Mouse (Mus musculus) midbrain, postnatal 0 days (tissue): ENCODE results near the gene Olfr19. TPM values are rescaled to one million over a fixed set of nuclear protein-coding genes. Genes with fewer than 3 reads are reported as not detected.
"Not testable (repeated sequence)": the region's sequence is repeated elsewhere in the genome, so short reads cannot be mapped to it uniquely, and the experiment has no call there.

ENCODE experiments used
- ATAC-seq: fragments of 200-750 bp; cut with Nextera tagmentation; 2 replicates; pipeline ENCODE4 v1.8.0; 2017; ENCODE audit warnings: moderate number of reproducible peaks, mild to moderate bottlenecking, moderate TSS enrichment, moderate library complexity; ENCODE audit not compliant: low FRiP score
- DNase-seq: peaks from one replicate; pipeline ENCODE4 v3.0.0-alpha.2; 2015; ENCODE audit warnings: low spot score
- H3K27ac ChIP-seq: fragments of 300-500 bp; sonication (generic); 2 replicates; pipeline ENCODE4 v1.5.1; 2014; ENCODE audit warnings: low read depth, mild to moderate bottlenecking, low read length, mixed read lengths
- H3K27me3 ChIP-seq: fragments of 300-500 bp; sonication (generic); 2 replicates; pipeline ENCODE4 v1.6.1; 2014; ENCODE audit warnings: low read length, control low read depth, mixed read lengths; ENCODE audit not compliant: insufficient read depth
- H3K36me3 ChIP-seq: fragments of 300-500 bp; sonication (generic); 2 replicates; pipeline ENCODE4 v1.6.1; 2014; ENCODE audit warnings: low read length, control low read depth, mixed read lengths; ENCODE audit not compliant: insufficient read depth
- H3K4me1 ChIP-seq: fragments of 300-500 bp; sonication (generic); 2 replicates; pipeline ENCODE4 v1.6.1; 2014; ENCODE audit warnings: mild to moderate bottlenecking, control low read depth, antibody characterized with exemption, low read length, mixed read lengths; ENCODE audit not compliant: insufficient read depth
- H3K4me2 ChIP-seq: fragments of 300-500 bp; sonication (generic); 2 replicates; pipeline ENCODE4 v1.6.1; 2014; ENCODE audit warnings: low read depth, mild to moderate bottlenecking, low read length, mixed read lengths; ENCODE audit not compliant: poor library complexity, severe bottlenecking
- H3K4me3 ChIP-seq: fragments of 300-500 bp; sonication (generic); 2 replicates; pipeline ENCODE4 v1.5.1; 2014; ENCODE audit warnings: low read depth, mild to moderate bottlenecking, low read length, moderate library complexity
- H3K9ac ChIP-seq: fragments of 300-500 bp; sonication (generic); replicated peaks from 2 replicates; pipeline ENCODE4 v1.6.1; 2014; ENCODE audit warnings: mild to moderate bottlenecking, low read length, moderate library complexity, mixed read lengths; ENCODE audit not compliant: poor library complexity, severe bottlenecking
- H3K9me3 ChIP-seq: fragments of 300-500 bp; sonication (generic); 2 replicates; pipeline ENCODE4 v1.6.1; 2016; ENCODE audit warnings: low read length, control low read depth
- CTCF ChIP-seq: IDR thresholded peaks from 2 replicates; pipeline ENCODE4 v1.5.1; 2016; ENCODE audit warnings: antibody characterized with exemption, mild to moderate bottlenecking
- WGBS: fragments of 180-500 bp; shearing (Covaris S2); extraction: QIAGEN DNeasy Blood & Tissue Kit; methylation state at CpG from one replicate; pipeline ENCODE4 v1.1.7; 2014; 5-methylcytosine and 5-hydroxymethylcytosine counted together
- polyA plus RNA-seq: library from polyadenylated mRNA; unstranded; fragments of >200 nt; fragmentation: Nextera tagmentation; extraction: Ambion mirVana; gene quantifications from 2 replicates; pipeline ENCODE4 v1.2.1, GENCODE M21; 2015
- total RNA-seq: library from RNA; depleted of rRNA; stranded (reverse); fragments of >200 nt; gene quantifications from 2 replicates; pipeline ENCODE4 v1.2.3, GENCODE M21; 2014; rRNA removed

The Olfr19 gene
- total RNA-seq: not detected in 2 replicates
- polyA plus RNA-seq: 0.10 TPM in 1 of 2 replicates, not detected in the other

DNA sequence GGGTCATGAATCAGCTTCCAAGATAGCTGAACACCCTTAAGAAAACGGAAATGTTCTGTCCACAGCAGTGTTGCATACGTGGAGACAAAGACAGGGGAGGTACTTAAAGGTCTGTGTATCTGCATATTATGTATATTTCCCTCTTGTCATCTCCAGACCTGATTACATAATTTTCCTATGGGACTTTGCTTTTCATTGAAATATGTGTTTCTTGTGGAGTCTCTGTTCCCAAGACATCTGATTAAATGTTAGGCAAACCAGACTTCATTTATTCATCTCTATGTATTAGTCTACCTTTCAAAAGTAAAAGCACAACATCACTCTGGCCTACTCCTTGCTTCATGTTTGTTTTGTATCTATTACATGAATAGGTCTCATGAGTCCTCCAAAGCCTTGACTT, at the start of gene Olfr19:
Gene Olfr19 (minus strand): TSS at position 101 of the 400 bp plus-strand sequence.
- Histone ChIP-seq H3K27me3 (no peaks in the 10 kb centered on the region), H3K36me3 (no peaks in the 10 kb centered on the region), H3K9me3 (no peaks in the 10 kb centered on the region), H3K4me1 (no peaks in the 10 kb centered on the region), H3K4me2 (no peak within 1 kb of the TSS), H3K9ac (no peak within 1 kb of the TSS), H3K4me3 (no peak within 1 kb of the TSS), H3K27ac (no peak within 1 kb of the TSS)
- no peak for ATAC-seq
- no peak for DNase-seq
- 69% methylated on average over 2 of the region's 2 CpGs for WGBS
- no peak for TF ChIP-seq CTCF

DNA sequence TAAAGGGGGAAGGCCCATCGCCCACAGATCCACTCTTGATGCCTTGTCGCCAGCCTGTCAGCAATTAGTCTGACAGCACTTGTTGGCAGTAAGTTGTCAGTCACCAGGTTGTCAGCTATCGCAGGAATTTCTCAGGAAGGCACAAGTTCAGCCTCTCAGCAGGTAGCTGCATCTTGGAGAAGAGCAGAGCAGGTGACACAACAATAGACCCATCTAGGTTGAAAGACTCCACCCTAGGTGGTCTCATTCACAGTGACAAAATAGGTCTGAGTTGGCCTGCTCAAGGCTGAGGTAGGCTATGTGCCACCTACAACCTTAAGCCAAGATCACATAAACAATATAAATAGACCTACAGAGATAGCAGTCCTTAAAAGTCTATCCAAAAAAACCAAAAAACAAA, 8.8 kb upstream of the Olfr19 start:
- 66% methylated on average over 3 of the region's 3 CpGs for WGBS
- no peak for TF ChIP-seq CTCF
- H3K9me3 ChIP-seq: no peaks in the 10 kb centered on the region
- no peak for ATAC-seq
- H3K27me3 ChIP-seq: no peaks in the 10 kb centered on the region
- DNase-seq: no peak
- H3K4me3 ChIP-seq: no peak overlapping the region
- no peak overlapping the region for H3K9ac ChIP-seq
- no peaks in the 10 kb centered on the region for H3K36me3 ChIP-seq
- H3K27ac ChIP-seq: no peak overlapping the region
- no peak overlapping the region for H3K4me2 ChIP-seq
- no peaks in the 10 kb centered on the region for H3K4me1 ChIP-seq

- Histone ChIP-seq H3K4me1 (no peaks in the 10 kb centered on the region), H3K27me3 (no peaks in the 10 kb centered on the region), H3K9ac (no peak overlapping the region), H3K36me3 (no peaks in the 10 kb centered on the region), H3K27ac (no peak overlapping the region), H3K4me3 (no peak overlapping the region), H3K4me2 (no peak overlapping the region), H3K9me3 (no peaks in the 10 kb centered on the region)
- no peak for TF ChIP-seq CTCF
- DNase-seq (no peak), ATAC-seq (no peak)
- 70% methylated on average over 2 of the region's 2 CpGs for WGBS
Measured at GRCm38 (mm10) chr16:16684053-16684452, 7.8 kb upstream of the Olfr19 start.

DNA sequence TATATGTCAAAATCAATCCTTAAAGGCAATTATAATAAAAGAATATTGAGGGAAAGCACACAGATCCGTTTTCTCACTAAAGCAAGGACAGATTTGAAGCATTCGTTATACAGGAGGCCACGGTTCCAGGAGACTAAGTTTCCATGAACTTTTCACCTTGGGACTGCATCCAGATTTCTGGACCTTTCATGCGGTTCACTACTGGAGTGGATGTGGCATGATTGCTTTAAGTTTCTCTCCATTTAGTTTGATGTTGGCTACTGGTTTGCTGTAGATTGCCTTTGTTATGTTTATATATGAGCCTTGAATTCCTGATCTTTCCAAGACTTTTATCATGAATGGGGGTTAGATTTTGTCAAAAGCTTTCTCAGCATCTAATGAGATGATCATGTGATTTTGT, 11.2 kb downstream of the Olfr19 start:
- no peak overlapping the region for H3K27ac ChIP-seq

GRCm38 (mm10) chr16:16664516-16664915, 11.7 kb downstream of the Olfr19 start:
- not testable (repeated sequence) for H3K27ac ChIP-seq, DNase-seq, H3K4me3 ChIP-seq, H3K36me3 ChIP-seq, H3K9ac ChIP-seq, H3K4me1 ChIP-seq, H3K27me3 ChIP-seq, H3K9me3 ChIP-seq, ATAC-seq, H3K4me2 ChIP-seq

More for the DNA sequence above, 11.2 kb downstream of the Olfr19 start:
- Histone ChIP-seq H3K4me2 (no peak overlapping the region), H3K9ac (no peak overlapping the region), H3K4me1 (no peaks in the 10 kb centered on the region), H3K36me3 (no peaks in the 10 kb centered on the region), H3K4me3 (no peak overlapping the region), H3K9me3 (no peaks in the 10 kb centered on the region), H3K27me3 (no peaks in the 10 kb centered on the region)
- no peak for TF ChIP-seq CTCF
- DNase-seq (no peak), ATAC-seq (no peak)
- 88% methylated on average over 4 of the region's 4 CpGs for WGBS

GRCm38 (mm10) chr16:16645148-16645547, 31.1 kb downstream of the Olfr19 start:
- Histone ChIP-seq H3K4me2 (no peak overlapping the region), H3K27ac (no peak overlapping the region), H3K27me3 (no peaks in the 10 kb centered on the region), H3K4me1 (no peaks in the 10 kb centered on the region), H3K9me3 (no peaks in the 10 kb centered on the region), H3K36me3 (no peaks in the 10 kb centered on the region), H3K9ac (no peak overlapping the region), H3K4me3 (no peak overlapping the region)
- 93% methylated on average over 1 of the region's 1 CpGs for WGBS
- DNase-seq (no peak), ATAC-seq (no peak)
- TF ChIP-seq CTCF: no peak
